Mouse (Mus musculus) thymus, adult 2 months (tissue): ENCODE data around the gene Creb3.

ENCODE experiments used
- CTCF ChIP-seq: fragments of 200-500 bp; IDR thresholded peaks from 2 replicates; pipeline ENCODE4 v1.5.1; 2012; ENCODE audit warnings: mild to moderate bottlenecking, control low read depth, low read length, moderate library complexity, borderline replicate concordance; ENCODE audit not compliant: control insufficient read depth, poor library complexity, insufficient read depth; ENCODE audit errors: extremely low read depth
- POLR2A ChIP-seq: fragments of 200-500 bp; IDR thresholded peaks from 2 replicates; pipeline ENCODE4 v1.6.1; 2012; ENCODE audit warnings: mild to moderate bottlenecking, low read length, control low read depth, moderate library complexity; ENCODE audit not compliant: control insufficient read depth, poor library complexity, insufficient read depth; ENCODE audit errors: extremely low read depth

- TF ChIP-seq POLR2A (no peak), CTCF (no peak)
Measured at GRCm38 (mm10) chr4:43598650-43599380, 36.7 kb downstream of the Creb3 start.
